Mouse (Mus musculus) yolk sac, embryonic 10.5 days (tissue): ENCODE measurements around the gene Chchd2.
A peak's percentile ranks its signal among the peaks of the same experiment; 100 is the strongest.
"Not testable (repeated sequence)": the region's sequence is repeated elsewhere in the genome, so short reads cannot be mapped to it uniquely, and the experiment has no call there.

ENCODE experiments used
- DNase-seq: peaks from one replicate; pipeline ENCODE4 v3.0.0-alpha.2; 2017; ENCODE audit warnings: low spot score

The Chchd2 gene

GRCm38 (mm10) chr5:129886911-129887636 is at the start of gene Chchd2:
TSS of gene Chchd2 (minus strand) at chr5:129887470.
- peak; percentile 97 for DNase-seq

- DNase-seq: no peak
Observed at GRCm38 (mm10) chr5:129936941-129937340, 49.7 kb upstream of the Chchd2 start.

GRCm38 (mm10) chr5:129929924-129930855 is 42.9 kb upstream of the Chchd2 start:
- DNase-seq: peak; percentile 68

GRCm38 (mm10) chr5:129925933-129926332 is 38.7 kb upstream of the Chchd2 start:
- peak; percentile 45 for DNase-seq

DNA sequence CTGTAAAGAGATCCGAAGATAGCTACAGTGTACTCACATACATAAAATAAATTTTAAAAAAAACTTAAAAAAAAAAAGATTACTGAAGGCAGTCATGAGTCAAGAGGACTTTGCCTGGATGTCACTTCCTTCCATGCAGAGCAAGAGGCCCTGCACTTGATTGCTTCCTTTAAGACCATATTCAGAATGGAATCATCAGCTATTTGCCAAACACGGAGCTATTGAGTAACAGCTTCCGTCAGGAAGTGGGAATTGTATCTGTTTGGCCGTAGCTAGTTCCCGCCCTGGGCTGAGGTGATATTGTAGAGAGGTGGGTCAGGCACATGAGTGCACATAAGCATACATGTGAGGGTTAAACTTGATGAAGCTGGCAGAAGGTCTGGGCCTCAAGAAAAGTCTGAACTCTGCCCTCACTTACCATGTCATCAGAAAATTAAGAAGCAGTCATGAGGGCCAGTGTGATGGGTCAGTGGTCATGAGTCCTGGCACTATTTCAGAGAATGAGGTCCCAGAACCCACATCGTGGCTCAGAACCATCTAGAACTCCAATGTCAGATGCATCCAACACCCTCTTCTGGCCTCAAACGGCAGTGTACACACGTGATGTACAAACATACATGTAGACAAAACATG is 37.7 kb upstream of the Chchd2 start:
- peak; percentile 49 for DNase-seq

GRCm38 (mm10) chr5:129921972-129922371 is 34.7 kb upstream of the Chchd2 start:
- DNase-seq: no peak

- DNase-seq: no peak
Observed at GRCm38 (mm10) chr5:129919320-129919719, 32.0 kb upstream of the Chchd2 start.

DNA sequence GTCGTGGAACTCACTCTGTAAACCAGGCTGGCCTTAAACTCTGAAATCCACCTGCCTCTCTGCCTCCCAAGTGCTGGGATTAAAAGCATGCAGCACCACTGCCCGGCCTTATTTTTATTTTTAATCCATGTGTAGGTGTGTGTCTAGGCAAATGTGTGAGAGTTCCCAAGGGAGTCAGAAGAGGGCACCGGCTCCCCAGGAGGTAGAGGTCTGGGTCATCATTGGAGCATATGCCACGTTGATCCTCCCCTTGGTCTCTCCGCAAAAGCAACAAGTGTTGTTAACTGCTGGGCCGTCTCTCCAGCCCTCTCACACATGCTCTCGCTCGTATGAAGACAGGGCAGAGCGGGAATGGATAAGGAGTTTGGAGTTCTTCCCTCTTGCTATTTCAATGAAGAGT is 31.5 kb upstream of the Chchd2 start:
- no peak for DNase-seq

DNA sequence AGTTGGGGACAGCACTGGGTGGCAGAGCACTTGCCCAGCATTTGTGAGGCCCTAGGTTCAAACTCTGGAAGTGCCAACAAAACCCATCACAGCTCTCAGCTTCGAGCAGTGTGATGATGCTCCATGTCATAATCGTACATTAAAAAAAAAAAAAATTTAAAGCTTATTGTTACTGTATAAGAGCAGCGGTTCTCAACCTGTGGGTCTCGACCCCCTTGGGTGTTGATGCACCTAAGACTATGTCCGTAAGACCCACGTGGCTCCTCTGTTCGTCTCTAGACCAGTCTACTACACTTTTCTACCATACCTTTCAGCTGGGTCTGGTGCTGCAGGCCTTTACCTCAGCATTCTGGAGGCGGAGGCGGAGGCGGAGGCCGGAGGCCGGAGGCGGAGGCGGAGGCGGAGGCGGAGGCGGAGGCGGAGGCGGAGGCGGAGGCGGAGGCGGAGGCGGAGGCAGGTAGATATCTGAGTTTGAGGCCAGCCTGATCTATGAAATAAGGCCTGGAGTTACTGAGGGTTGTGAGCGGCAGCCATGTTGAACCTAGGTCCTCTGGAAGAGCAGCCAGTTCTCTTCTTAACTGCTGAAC is 30.9 kb upstream of the Chchd2 start:
- DNase-seq: no peak

DNA sequence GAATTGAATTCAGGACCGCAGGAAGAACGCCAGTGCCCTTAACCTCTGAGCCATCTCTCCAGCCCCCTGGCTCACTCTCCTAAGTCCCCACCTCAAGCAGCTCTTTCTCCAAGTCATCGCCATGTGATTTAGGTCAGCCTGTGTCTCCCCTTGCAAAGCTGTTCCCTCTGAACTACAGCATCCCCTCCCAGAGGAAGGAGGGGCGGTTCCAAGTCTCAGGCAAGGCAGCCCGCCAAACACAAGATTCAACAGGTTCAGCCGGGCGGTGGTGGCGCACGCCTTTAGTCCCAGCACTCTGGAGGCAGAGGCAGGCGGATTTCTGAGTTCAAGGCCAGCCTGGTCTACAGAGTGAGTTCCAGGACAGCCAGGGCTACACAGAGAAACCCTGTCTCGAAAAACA is 28.2 kb upstream of the Chchd2 start:
- not testable (repeated sequence) for DNase-seq

GRCm38 (mm10) chr5:129914024-129914423 is 26.8 kb upstream of the Chchd2 start:
- DNase-seq: no peak

DNA sequence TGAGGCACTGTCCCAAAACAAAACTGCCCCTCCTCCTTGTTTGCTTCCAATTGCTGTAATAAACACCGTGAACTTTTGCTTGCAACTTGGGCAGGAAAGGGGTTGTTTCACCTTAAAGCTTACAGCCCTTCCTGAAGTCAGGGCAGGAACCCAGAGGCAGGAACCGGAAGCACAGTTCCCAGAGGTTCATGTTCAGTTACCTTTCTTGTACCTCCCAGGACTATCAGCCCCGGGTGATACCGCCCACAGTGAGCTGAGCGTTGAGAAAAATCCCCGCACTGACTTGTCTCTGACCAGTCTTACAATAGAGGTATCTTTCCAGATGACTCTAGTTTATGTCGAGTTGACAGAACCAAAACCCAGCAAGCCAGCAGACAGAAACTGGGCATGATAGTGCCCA is 22.3 kb upstream of the Chchd2 start:
- DNase-seq: no peak

DNA sequence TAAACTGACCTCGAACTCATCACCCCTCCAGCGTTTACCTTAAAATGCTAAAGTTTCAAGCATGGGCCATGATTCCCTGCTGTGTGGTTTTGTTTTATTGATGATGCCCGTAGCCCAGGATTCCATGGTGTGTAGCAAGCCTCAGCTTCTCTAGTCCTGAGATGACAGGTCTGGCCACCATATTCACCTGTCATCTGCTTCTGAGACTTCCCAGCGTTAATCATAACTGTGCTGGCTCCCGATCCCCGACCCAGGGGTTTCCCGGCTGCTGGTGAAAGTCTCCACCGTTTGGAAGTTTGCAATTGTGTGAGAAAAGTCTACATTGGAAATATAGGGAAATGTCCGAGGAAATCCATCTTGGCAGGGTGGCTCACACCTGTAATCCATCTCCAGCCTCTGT is 21.9 kb upstream of the Chchd2 start:
- DNase-seq: no peak

GRCm38 (mm10) chr5:129908242-129908965 is 21.1 kb upstream of the Chchd2 start, which contains the start of gene Nupr1l:
TSS of gene Nupr1l (plus strand) at chr5:129908540.
- peak; percentile 91 for DNase-seq

DNA sequence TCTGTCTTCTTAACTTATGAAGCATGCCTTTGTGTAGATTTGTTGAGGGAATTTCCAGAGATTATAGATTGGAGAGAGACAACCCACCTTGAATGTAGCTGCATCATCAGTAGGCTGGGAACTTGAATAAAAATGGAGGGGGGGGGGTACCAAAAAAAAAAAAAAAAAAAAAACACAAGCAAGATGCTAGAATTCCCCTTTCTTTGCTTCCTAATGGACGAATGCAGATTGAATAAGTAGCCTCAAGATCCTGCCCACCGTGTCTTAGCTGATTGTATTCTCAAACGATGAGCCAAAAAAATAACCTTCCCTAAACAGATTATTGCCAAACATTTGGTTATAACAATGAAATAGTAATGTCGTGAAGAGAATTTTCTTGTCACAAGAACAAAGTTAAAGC is 20.5 kb upstream of the Chchd2 start:
- no peak for DNase-seq

DNA sequence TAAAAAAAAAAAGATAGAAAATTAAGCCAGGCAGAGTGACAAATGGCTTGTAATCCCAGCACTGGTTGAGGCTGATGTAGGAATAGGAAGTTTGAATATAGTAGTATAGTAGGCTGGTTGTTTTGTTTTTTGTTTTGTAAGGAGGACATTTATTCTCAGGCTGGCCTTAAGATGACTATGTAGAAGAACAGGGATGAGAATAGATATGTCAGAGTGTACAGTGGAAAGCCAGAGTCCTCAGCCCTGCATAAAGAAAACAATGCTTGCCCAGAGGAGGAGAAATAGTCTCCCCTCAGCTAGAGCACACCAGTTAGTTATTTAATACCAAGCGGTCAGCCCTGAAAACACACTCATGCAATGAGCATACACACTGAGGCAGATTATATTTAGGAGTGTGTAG is 11.2 kb upstream of the Chchd2 start, which contains the start of gene Phkg1:
Gene Phkg1, minus strand, starts transcription at position 101 of the 400 bp plus-strand sequence.
- no peak for DNase-seq

GRCm38 (mm10) chr5:129895198-129896088 is 8.2 kb upstream of the Chchd2 start, which contains the start of gene Zbed5:
TSS of gene Zbed5 (plus strand) at chr5:129895723.
- peak; percentile 91 for DNase-seq

- not testable (repeated sequence) for DNase-seq
Observed at GRCm38 (mm10) chr5:129890390-129890789, 3.1 kb upstream of the Chchd2 start.

DNA sequence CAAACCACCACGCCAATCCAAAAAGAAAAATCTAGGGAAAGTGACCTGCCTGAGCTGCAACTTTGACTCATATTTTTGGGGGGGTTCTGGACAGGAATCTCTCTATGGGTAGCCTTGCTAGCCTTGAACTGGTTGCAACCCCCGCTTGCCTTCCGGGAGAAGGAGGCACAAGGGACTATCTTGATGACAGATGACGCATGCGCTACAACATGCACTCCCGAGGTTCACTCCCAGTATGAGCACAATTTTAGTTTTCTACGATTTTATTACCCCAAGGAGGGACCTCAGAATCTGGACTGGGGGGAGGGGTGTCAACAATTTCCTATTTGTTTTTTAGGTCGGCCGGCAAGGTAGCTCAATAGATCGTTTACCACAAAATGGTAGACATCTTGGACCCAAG is 999 bp downstream of the Chchd2 start:
- DNase-seq: peak; percentile 19

DNA sequence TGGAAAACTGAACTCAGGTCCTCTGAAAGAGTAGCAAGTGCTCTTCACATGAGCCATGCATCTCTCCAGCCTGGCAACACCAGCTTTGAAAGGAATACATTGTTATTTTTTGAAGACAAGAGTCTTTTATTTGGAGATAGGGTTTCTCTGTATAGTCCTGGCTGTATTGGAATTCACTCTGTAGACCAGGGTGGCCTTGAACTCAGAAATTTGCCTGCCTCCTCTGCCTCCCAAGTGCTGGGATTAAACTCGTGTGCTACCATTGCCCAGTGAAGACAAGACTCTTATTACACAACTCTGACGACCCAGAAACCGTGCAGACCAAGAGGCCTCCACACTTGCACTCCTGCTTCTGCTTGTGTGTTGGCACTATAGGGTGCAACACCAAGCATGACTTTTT is 7.4 kb downstream of the Chchd2 start:
- no peak for DNase-seq
